Mouse (Mus musculus) erythroblast, embryonic 14.5 days (primary cell): ENCODE measurements around the gene Sox6.

Experiments
- GATA1 ChIP-seq: IDR thresholded peaks from 2 replicates; pipeline ENCODE4 v1.6.1; 2012; ENCODE audit warnings: low read length, inconsistent platforms, mixed read lengths
- TAL1 ChIP-seq: IDR thresholded peaks from 3 replicates; pipeline ENCODE4 v1.6.1; 2012; ENCODE audit warnings: low read length, inconsistent platforms, mixed read lengths

DNA sequence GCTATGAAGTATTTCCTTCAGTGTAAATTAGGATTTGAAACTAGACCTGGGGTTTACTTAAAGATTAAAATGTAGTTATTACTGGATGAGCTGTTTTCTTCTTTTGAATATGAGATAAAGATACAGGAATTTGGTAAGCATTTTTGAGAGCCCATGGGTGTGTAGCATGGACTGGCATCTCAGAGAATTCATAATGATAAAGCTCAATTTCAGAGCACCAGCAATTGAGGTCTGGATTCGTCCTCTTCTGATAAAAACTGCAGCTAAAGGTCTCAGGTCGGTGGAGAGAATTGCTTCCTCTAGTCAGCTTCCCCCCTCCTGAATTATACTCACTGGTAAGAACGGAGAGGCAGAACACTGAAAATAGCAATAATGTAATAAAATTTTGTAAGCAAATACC lies 86.4 kb downstream of the Sox6 start:
- TF ChIP-seq GATA1 (no peak), TAL1 (no peak)
